Mouse (Mus musculus) intestine, embryonic 15.5 days (tissue): ENCODE results near the gene Ica1. TPM values are rescaled to one million over a fixed set of nuclear protein-coding genes. Genes with fewer than 3 reads are reported as not detected.
A peak's percentile ranks its signal among the peaks of the same experiment; 100 is the strongest.

Experiments
- ATAC-seq: fragments of 200-750 bp; cut with Nextera tagmentation; 2 replicates; pipeline ENCODE4 v1.8.0; 2017; ENCODE audit warnings: moderate TSS enrichment, moderate library complexity
- H3K27ac ChIP-seq: fragments of 300-500 bp; sonication (generic); 2 replicates; pipeline ENCODE4 v1.5.1; 2015; ENCODE audit warnings: mild to moderate bottlenecking, inconsistent platforms
- H3K27me3 ChIP-seq: fragments of 300-500 bp; sonication (generic); replicated peaks from 2 replicates; pipeline ENCODE4 v1.6.1; 2015; ENCODE audit warnings: inconsistent platforms
- H3K36me3 ChIP-seq: fragments of 300-500 bp; sonication (generic); 2 replicates; pipeline ENCODE4 v1.6.1; 2015; ENCODE audit warnings: inconsistent platforms
- H3K4me1 ChIP-seq: fragments of 300-500 bp; sonication (generic); replicated peaks from 2 replicates; pipeline ENCODE4 v1.6.1; 2015; ENCODE audit warnings: inconsistent platforms
- H3K4me2 ChIP-seq: fragments of 300-500 bp; sonication (generic); replicated peaks from 2 replicates; pipeline ENCODE4 v1.6.1; 2015; ENCODE audit warnings: mild to moderate bottlenecking, inconsistent platforms
- H3K4me3 ChIP-seq: fragments of 300-500 bp; sonication (generic); replicated peaks from 2 replicates; pipeline ENCODE4 v1.5.1; 2015; ENCODE audit warnings: inconsistent platforms
- H3K9ac ChIP-seq: fragments of 300-500 bp; sonication (generic); 2 replicates; pipeline ENCODE4 v1.6.1; 2015; ENCODE audit warnings: inconsistent platforms
- H3K9me3 ChIP-seq: fragments of 300-500 bp; sonication (generic); 2 replicates; pipeline ENCODE4 v1.6.1; 2016; ENCODE audit warnings: inconsistent platforms
- WGBS: fragments of 180-500 bp; shearing (Covaris S2); methylation state at CpG from one replicate; pipeline ENCODE4 v1.1.7; 2015; 5-methylcytosine and 5-hydroxymethylcytosine counted together
- polyA plus RNA-seq: library from polyadenylated mRNA; unstranded; fragments of >200 nt; fragmentation: Nextera tagmentation; extraction: Ambion mirVana; gene quantifications from 2 replicates; pipeline ENCODE4 v1.2.1, GENCODE M21; 2015

Gene Ica1
- polyA plus RNA-seq, 1 experiment from 2014 or later: 19.5 TPM

DNA sequence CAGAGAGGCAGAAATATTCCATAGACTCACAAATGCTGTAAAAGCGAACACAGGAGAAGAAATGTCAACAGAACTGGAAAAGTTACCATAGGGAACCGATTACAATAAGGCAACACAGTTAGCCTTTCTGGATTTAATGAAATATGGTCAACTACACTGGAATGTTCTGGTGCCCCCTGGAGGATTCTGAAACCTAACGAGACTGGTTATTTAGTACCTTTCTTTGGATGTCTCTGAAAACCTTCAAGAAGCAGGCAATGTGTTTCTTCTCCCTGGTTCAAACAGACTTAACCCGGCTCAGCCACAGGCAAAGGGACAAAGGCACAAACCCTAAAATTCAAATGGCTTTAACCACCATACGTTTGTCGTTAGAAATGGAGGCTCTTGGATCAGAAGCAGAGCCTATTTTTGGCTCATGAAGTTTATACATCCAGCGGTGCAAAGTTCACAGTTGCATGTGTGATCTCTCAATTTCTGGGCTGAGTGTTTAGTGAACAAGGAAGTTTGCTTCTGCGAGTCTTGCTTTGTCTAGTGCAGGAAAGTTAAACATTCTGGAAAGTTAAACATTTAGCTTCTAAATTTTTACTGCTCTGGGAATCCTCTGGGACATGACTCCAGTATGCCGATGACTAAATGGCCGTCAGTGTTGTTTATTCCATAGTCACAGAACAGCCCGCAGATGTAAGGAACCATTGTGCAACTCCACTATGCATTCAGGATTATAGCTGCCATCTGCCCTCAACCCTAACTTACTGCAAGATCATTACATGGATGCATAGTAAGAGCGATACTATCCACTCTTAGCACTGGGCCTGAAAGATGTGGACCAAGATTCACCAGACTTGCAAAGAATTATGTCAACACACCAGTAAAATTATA, 83.4 kb downstream of the Ica1 start:
- no peak overlapping the region for H3K4me3 ChIP-seq
- H3K9ac ChIP-seq: no peak overlapping the region
- H3K36me3 ChIP-seq: no peaks in the 10 kb centered on the region
- WGBS: 28% methylated on average over 12 of the region's 12 CpGs
- no peak overlapping the region for H3K4me2 ChIP-seq
- no peaks in the 10 kb centered on the region for H3K27me3 ChIP-seq
- peak; percentile 92 for ATAC-seq
- H3K4me1 ChIP-seq: peaks cover 11% of the 10 kb centered on the region
- H3K9me3 ChIP-seq: no peaks in the 10 kb centered on the region
- peak overlapping the region; percentile 90 for H3K27ac ChIP-seq

GRCm38 (mm10) chr6:8693926-8694635, 84.2 kb downstream of the Ica1 start:
- no peaks in the 10 kb centered on the region for H3K36me3 ChIP-seq
- no peak overlapping the region for H3K4me3 ChIP-seq
- peak overlapping the region; percentile 90 for H3K27ac ChIP-seq
- H3K4me1 ChIP-seq: peaks cover 11% of the 10 kb centered on the region
- no peaks in the 10 kb centered on the region for H3K9me3 ChIP-seq
- no peaks in the 10 kb centered on the region for H3K27me3 ChIP-seq
- 0 out of 2 replicates have a peak overlapping the region, but pooled peaks have one; percentile 24 for H3K4me2 ChIP-seq
- 26% methylated on average over 10 of the region's 10 CpGs for WGBS
- no peak overlapping the region for H3K9ac ChIP-seq
- ATAC-seq: peak; percentile 69

DNA sequence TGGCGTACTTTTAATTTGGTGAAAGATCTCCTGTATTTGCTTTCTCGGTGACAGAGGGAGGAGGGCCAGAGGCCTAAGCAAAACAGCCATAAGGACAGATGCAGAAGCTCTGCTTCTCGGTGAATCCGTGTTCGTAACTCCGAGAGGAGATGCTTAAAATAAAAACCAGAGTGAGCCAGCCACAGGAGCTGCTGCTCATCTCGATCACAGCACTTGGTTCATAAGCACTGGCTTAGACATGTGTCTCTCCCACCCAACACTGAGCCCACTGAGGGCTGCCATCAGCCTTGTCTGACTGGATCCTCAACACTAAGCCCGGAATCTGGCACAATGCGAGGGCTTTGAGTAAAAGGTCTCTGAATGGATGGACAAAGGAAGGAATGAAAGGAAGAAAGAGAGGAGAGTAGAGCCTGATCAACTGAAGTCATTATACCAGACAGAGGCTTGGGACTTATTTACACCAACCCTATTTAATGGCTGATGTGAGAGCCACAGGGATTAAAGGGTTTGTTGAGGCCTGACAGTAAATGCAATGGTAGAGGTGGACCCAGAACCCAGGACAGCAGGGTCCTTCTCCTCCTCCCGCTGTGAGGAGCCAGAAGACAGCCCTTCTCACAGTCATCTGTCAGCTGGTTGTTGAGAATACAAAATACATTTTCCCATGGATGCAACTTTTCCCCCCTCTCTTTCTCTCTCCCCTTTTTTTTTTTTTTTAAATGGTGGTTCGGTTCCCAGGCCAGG, 85.0 kb downstream of the Ica1 start:
- H3K4me1 ChIP-seq: peaks cover 11% of the 10 kb centered on the region
- H3K36me3 ChIP-seq: no peaks in the 10 kb centered on the region
- 0 out of 2 replicates have a peak overlapping the region, but pooled peaks have one; percentile 24 for H3K4me2 ChIP-seq
- no peak; the same call in 1 of the 2 replicates for ATAC-seq
- no peaks in the 10 kb centered on the region for H3K27me3 ChIP-seq
- 58% methylated on average over 11 of the region's 11 CpGs for WGBS
- no peak overlapping the region for H3K4me3 ChIP-seq
- no peak overlapping the region for H3K9ac ChIP-seq
- H3K27ac ChIP-seq: peak overlapping the region; percentile 90
- H3K9me3 ChIP-seq: no peaks in the 10 kb centered on the region

DNA sequence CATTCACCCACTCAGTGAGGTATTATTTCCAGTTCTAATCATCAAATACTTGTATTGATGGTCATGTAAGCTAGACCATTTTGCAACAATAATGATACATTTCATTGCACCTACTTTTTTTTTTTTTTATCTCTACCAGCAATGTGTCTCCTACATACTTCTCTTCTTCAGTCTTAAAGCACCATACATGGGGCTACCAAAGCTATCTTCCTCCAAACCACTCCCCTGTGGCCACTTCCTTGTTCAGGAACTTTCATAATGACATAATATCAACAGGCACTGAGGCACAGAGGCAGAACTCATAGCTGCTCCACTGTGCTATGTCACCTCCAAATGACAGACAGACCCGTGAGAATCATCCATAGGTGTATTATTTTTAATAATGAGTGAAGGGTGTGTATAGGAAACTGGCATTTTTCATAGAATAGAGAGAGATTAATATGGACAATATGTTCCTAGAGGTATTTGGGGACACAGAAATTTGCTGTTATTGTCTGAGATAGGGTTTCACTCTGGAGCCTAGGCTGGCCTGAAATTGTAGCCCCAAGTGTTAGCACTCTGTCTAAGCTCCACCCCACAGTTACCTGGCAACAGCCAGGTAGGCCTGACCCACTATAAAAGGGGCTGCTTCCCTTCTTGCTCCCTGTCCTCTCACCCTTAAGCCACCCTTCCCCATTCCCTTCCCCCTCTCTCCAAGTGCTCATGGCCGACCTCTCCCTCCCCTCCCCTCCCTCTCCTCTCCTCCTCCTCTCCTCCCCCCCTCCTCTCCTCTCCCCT, 86.9 kb downstream of the Ica1 start:
- no peak overlapping the region for H3K9ac ChIP-seq
- no peak overlapping the region for H3K4me3 ChIP-seq
- no peak overlapping the region for H3K4me2 ChIP-seq
- peaks cover 13% of the 10 kb centered on the region for H3K4me1 ChIP-seq
- H3K27ac ChIP-seq: no peak overlapping the region
- 56% methylated on average over 2 of the region's 2 CpGs for WGBS
- no peaks in the 10 kb centered on the region for H3K9me3 ChIP-seq
- H3K36me3 ChIP-seq: no peaks in the 10 kb centered on the region
- H3K27me3 ChIP-seq: no peaks in the 10 kb centered on the region
- ATAC-seq: no peak

GRCm38 (mm10) chr6:8690441-8690840, 87.8 kb downstream of the Ica1 start:
- no peaks in the 10 kb centered on the region for H3K27me3 ChIP-seq
- no peaks in the 10 kb centered on the region for H3K36me3 ChIP-seq
- no peaks in the 10 kb centered on the region for H3K9me3 ChIP-seq
- no peak for ATAC-seq
- no peak overlapping the region for H3K27ac ChIP-seq
- no peak overlapping the region for H3K9ac ChIP-seq
- 47% methylated on average over 3 of the region's 3 CpGs for WGBS
- no peak overlapping the region for H3K4me2 ChIP-seq
- H3K4me1 ChIP-seq: peaks cover 13% of the 10 kb centered on the region
- no peak overlapping the region for H3K4me3 ChIP-seq

- Histone ChIP-seq H3K4me1 (0 out of 2 replicates have a peak, but pooled peaks cover 2% of the 10 kb centered on the region), H3K27ac (no peak overlapping the region), H3K9ac (no peak overlapping the region), H3K9me3 (no peaks in the 10 kb centered on the region), H3K4me3 (no peak overlapping the region), H3K4me2 (no peak overlapping the region), H3K27me3 (no peaks in the 10 kb centered on the region), H3K36me3 (no peaks in the 10 kb centered on the region)
- 79% methylated on average over 14 of the region's 14 CpGs for WGBS
- ATAC-seq: no peak
Observed at GRCm38 (mm10) chr6:8686678-8687580, 91.4 kb downstream of the Ica1 start.

GRCm38 (mm10) chr6:8683379-8683778, 94.9 kb downstream of the Ica1 start:
- Histone ChIP-seq H3K27ac (no peak overlapping the region), H3K9ac (no peak overlapping the region), H3K36me3 (no peaks in the 10 kb centered on the region), H3K4me1 (0 out of 2 replicates have a peak, but pooled peaks cover 2% of the 10 kb centered on the region), H3K27me3 (no peaks in the 10 kb centered on the region), H3K4me3 (no peak overlapping the region), H3K4me2 (no peak overlapping the region), H3K9me3 (no peaks in the 10 kb centered on the region)
- WGBS: 77% methylated on average over 10 of the region's 10 CpGs
- no peak for ATAC-seq

DNA sequence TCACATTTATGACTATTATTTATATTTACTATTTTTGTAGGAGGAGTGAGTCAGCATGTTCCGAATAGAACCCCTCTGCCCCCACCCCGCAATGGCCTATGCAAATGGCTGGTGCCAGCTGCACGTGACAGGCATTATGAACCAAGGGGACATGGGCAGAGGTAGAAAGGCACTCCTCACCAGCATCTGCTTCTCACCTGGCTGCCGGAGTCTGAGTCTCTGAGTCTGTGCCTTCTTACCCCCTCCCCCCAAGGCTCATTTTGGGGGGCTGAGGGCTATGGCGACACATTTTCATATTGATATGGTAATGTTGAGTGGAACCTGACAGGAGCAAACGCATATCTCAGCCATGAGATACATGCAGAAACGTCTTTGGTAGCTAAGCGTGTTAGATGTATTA, 97.4 kb downstream of the Ica1 start:
- Histone ChIP-seq H3K36me3 (no peaks in the 10 kb centered on the region), H3K27ac (no peak overlapping the region), H3K4me1 (no peaks in the 10 kb centered on the region), H3K27me3 (no peaks in the 10 kb centered on the region), H3K9me3 (no peaks in the 10 kb centered on the region), H3K4me2 (no peak overlapping the region), H3K9ac (no peak overlapping the region), H3K4me3 (no peak overlapping the region)
- 66% methylated on average over 8 of the region's 8 CpGs for WGBS
- no peak for ATAC-seq

GRCm38 (mm10) chr6:8673013-8673412, 105.3 kb downstream of the Ica1 start:
- WGBS: 81% methylated on average over 4 of the region's 4 CpGs
- no peaks in the 10 kb centered on the region for H3K4me1 ChIP-seq
- no peaks in the 10 kb centered on the region for H3K9me3 ChIP-seq
- H3K36me3 ChIP-seq: no peaks in the 10 kb centered on the region
- no peak overlapping the region for H3K27ac ChIP-seq
- H3K9ac ChIP-seq: no peak overlapping the region
- H3K4me2 ChIP-seq: no peak overlapping the region
- H3K27me3 ChIP-seq: no peaks in the 10 kb centered on the region
- no peak overlapping the region for H3K4me3 ChIP-seq
- no peak for ATAC-seq

DNA sequence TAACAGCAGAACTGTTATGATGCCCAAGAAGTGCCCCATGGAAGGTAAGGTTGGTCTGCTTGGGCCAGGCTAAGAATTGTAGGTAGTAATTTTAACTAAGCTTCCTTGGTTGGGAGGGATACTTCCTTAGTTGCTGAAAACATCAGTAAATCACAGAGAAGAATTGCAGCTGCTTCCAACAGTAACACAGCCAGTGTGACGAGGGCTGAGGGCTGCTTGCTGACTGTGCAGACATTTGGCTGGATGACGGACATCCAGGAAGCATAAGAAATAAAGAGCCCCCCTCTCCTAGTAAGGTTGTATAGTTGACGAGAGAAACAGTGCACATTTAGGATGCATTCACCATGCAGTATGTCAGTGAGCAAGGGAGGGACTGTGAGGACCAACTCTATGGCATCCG, 108.9 kb downstream of the Ica1 start:
- H3K27me3 ChIP-seq: no peaks in the 10 kb centered on the region
- H3K4me2 ChIP-seq: no peak overlapping the region
- no peak overlapping the region for H3K27ac ChIP-seq
- no peaks in the 10 kb centered on the region for H3K4me1 ChIP-seq
- H3K36me3 ChIP-seq: no peaks in the 10 kb centered on the region
- no peak overlapping the region for H3K4me3 ChIP-seq
- WGBS: 55% methylated on average over 4 of the region's 4 CpGs
- no peak for ATAC-seq
- H3K9me3 ChIP-seq: no peaks in the 10 kb centered on the region
- no peak overlapping the region for H3K9ac ChIP-seq
